Comparison of ENCODE assay signal across 20 mouse cellular contexts in the genomic region with DNA sequence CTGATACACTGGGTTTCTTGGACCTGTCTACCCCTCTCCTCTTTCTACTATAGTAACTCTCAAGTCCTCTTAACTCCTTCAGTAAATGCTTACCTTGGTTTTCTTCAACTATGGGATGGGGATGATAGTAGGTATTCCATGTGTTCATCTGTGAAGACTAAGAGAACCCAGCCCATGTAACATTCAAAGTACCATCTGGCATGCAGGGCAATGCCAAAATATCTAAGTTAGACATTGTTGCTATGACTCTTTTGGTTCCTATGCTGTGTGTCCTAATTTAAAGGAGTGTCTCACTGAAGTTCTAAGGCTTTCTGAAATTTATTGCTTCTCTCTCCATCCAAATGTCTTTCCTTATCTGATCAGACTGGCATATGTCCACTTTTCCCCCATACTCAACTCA.
"Had no signal": no experiment of that assay in that cellular context is flagged by ENCODE, and none has a peak within 500 bp of the region (broad histone marks: within the 10 kb centered on the region; RNA-seq: fewer than 3 reads in every experiment).

No protein-coding gene starts in this region.

- DNase-seq: kidney, adult 18-20 months; kidney, postnatal 14 days; kidney, postnatal 4 days; liver, embryonic 13.5 days; lung, adult 2 months; lung, postnatal 14 days; lung, postnatal 4 days; retina, postnatal 1 day; right cerebral cortex, postnatal 14 days; right cerebral cortex, postnatal 4 days; thymus, adult 18-20 months; thymus, postnatal 36 days had no signal

- ATAC-seq: hindbrain, postnatal 0 days; inflammation-experienced regulatory T-cells, adult 6 months; intestine, embryonic 16.5 days; midbrain, embryonic 16.5 days had no signal

- H3K27ac ChIP-seq: hindbrain, postnatal 0 days; liver, embryonic 13.5 days; midbrain, embryonic 12.5 days; neural tube, embryonic 13.5 days; stomach, embryonic 15.5 days had no signal

- H3K4me3 ChIP-seq: liver, embryonic 13.5 days; midbrain, embryonic 12.5 days; myocyte; neural tube, embryonic 13.5 days; stomach, embryonic 15.5 days had no signal
